Mouse (Mus musculus): Measurements from ENCODE around the gene Gm29735. TPM values are rescaled to one million over a fixed set of nuclear protein-coding genes. Genes with fewer than 3 reads are reported as not detected.
"Not testable (repeated sequence)": the region's sequence is repeated elsewhere in the genome, so short reads cannot be mapped to it uniquely, and the experiment has no call there.

Gene Gm29735
- polyA plus RNA-seq (2014; fragmentation: Nextera tagmentation; extraction: Ambion mirVana): not detected in 2 replicates

DNA sequence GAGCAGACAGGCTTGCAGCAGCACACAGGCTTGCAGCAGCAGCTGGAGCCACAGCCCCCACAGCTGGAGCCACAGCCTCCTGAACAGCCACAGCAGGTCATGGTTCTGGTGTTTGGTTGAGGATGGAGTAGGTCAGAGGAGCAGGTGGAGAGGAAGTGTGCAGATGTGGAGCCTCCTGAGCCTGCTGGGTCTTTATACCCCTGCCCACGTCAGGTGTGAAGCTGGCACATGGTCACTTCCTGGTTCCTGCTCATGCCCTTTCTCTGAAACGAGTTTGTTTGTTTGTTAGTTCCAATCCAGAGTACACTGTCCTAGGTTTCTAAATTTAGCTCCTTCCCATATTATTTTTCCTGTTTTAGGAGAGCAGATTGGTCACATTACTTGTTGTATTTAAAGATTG lies at the start of gene Gm29735:
Gm29735 (minus strand) TSS at position 101 of the 400 bp plus-strand sequence.
- H3K36me3 ChIP-seq (ENCODE audit: control insufficient read depth, insufficient read depth, low read length); H3K4me1 ChIP-seq (ENCODE audit: control insufficient read depth, insufficient read depth, low read length); DNase-seq (ENCODE audit: low spot score); H3K9me3 ChIP-seq (ENCODE audit: control insufficient read depth, low read length); ATAC-seq (ENCODE audit: insufficient number of reproducible peaks, low FRiP score, low TSS enrichment, low read depth); H3K9ac ChIP-seq (ENCODE audit: low read length); H3K4me2 ChIP-seq (ENCODE audit: low read depth, severe bottlenecking); H3K27ac ChIP-seq (replicated peaks; ENCODE audit: low read depth, low read length); H3K27me3 ChIP-seq (ENCODE audit: control insufficient read depth, insufficient read depth, low read length); H3K4me3 ChIP-seq (ENCODE audit: low read depth, low read length): not testable (repeated sequence)
- 43% methylated on average over 2 of the region's 2 CpGs for WGBS

GRCm38 (mm10) chr7:142205488-142205887 lies 48.6 kb upstream of the Gm29735 start:
- Histone ChIP-seq H3K9ac (ENCODE audit: low read length) (no peak overlapping the region), H3K27me3 (ENCODE audit: control insufficient read depth, insufficient read depth, low read length) (no peaks in the 10 kb centered on the region), H3K27ac (replicated peaks; ENCODE audit: low read depth, low read length) (no peak overlapping the region), H3K4me1 (ENCODE audit: control insufficient read depth, insufficient read depth, low read length) (no peaks in the 10 kb centered on the region), H3K4me2 (ENCODE audit: low read depth, severe bottlenecking) (no peak overlapping the region), H3K4me3 (ENCODE audit: low read depth, low read length) (no peak overlapping the region), H3K36me3 (ENCODE audit: control insufficient read depth, insufficient read depth, low read length) (no peaks in the 10 kb centered on the region), H3K9me3 (ENCODE audit: control insufficient read depth, low read length) (no peaks in the 10 kb centered on the region)
- ATAC-seq (ENCODE audit: insufficient number of reproducible peaks, low FRiP score, low TSS enrichment, low read depth) (no peak), DNase-seq (ENCODE audit: low spot score) (no peak)

GRCm38 (mm10) chr7:142201064-142201463 lies 44.2 kb upstream of the Gm29735 start, which contains the start of gene Krtap5-3:
Gene Krtap5-3 (plus strand): TSS chr7:142201364.
- no peak for ATAC-seq (ENCODE audit: insufficient number of reproducible peaks, low FRiP score, low TSS enrichment, low read depth)
- H3K4me1 ChIP-seq (ENCODE audit: control insufficient read depth, insufficient read depth, low read length): no peaks in the 10 kb centered on the region
- no peak within 1 kb of the TSS for H3K4me2 ChIP-seq (ENCODE audit: low read depth, severe bottlenecking)
- H3K36me3 ChIP-seq (ENCODE audit: control insufficient read depth, insufficient read depth, low read length): no peaks in the 10 kb centered on the region
- no peak within 1 kb of the TSS for H3K27ac ChIP-seq (replicated peaks; ENCODE audit: low read depth, low read length)
- no peak for DNase-seq (ENCODE audit: low spot score)
- 44% methylated on average over 1 of the region's 1 CpGs for WGBS
- H3K9ac ChIP-seq (ENCODE audit: low read length): no peak within 1 kb of the TSS
- no peak within 1 kb of the TSS for H3K4me3 ChIP-seq (ENCODE audit: low read depth, low read length)
- no peaks in the 10 kb centered on the region for H3K27me3 ChIP-seq (ENCODE audit: control insufficient read depth, insufficient read depth, low read length)
- H3K9me3 ChIP-seq (ENCODE audit: control insufficient read depth, low read length): no peaks in the 10 kb centered on the region

- no peak overlapping the region for H3K4me3 ChIP-seq (ENCODE audit: low read depth, low read length)
- no peaks in the 10 kb centered on the region for H3K4me1 ChIP-seq (ENCODE audit: control insufficient read depth, insufficient read depth, low read length)
- WGBS: 80% methylated on average over 2 of the region's 2 CpGs
- ATAC-seq (ENCODE audit: insufficient number of reproducible peaks, low FRiP score, low TSS enrichment, low read depth) (no peak), DNase-seq (ENCODE audit: low spot score) (no peak)
- no peak overlapping the region for H3K4me2 ChIP-seq (ENCODE audit: low read depth, severe bottlenecking)
- no peaks in the 10 kb centered on the region for H3K36me3 ChIP-seq (ENCODE audit: control insufficient read depth, insufficient read depth, low read length)
- no peak overlapping the region for H3K9ac ChIP-seq (ENCODE audit: low read length)
- H3K27me3 ChIP-seq (ENCODE audit: control insufficient read depth, insufficient read depth, low read length): no peaks in the 10 kb centered on the region
- H3K27ac ChIP-seq (replicated peaks; ENCODE audit: low read depth, low read length): no peak overlapping the region
- H3K9me3 ChIP-seq (ENCODE audit: control insufficient read depth, low read length): no peaks in the 10 kb centered on the region
Observed at GRCm38 (mm10) chr7:142198748-142199147, 41.8 kb upstream of the Gm29735 start.

GRCm38 (mm10) chr7:142190289-142190688 lies 33.4 kb upstream of the Gm29735 start, which contains the start of gene Gm10153:
Gene Gm10153 (minus strand): TSS chr7:142190389.
- Histone ChIP-seq H3K4me3 (ENCODE audit: low read depth, low read length) (no peak within 1 kb of the TSS), H3K4me2 (ENCODE audit: low read depth, severe bottlenecking) (no peak within 1 kb of the TSS), H3K9ac (ENCODE audit: low read length) (no peak within 1 kb of the TSS), H3K36me3 (ENCODE audit: control insufficient read depth, insufficient read depth, low read length) (no peaks in the 10 kb centered on the region), H3K4me1 (ENCODE audit: control insufficient read depth, insufficient read depth, low read length) (no peaks in the 10 kb centered on the region), H3K27me3 (ENCODE audit: control insufficient read depth, insufficient read depth, low read length) (no peaks in the 10 kb centered on the region), H3K9me3 (ENCODE audit: control insufficient read depth, low read length) (no peaks in the 10 kb centered on the region), H3K27ac (replicated peaks; ENCODE audit: low read depth, low read length) (no peak within 1 kb of the TSS)
- 56% methylated on average over 2 of the region's 2 CpGs for whole genome bisulfite sequencing
- DNase-seq (ENCODE audit: low spot score): peak; percentile 14
- ATAC-seq (ENCODE audit: insufficient number of reproducible peaks, low FRiP score, low TSS enrichment, low read depth): no peak

DNA sequence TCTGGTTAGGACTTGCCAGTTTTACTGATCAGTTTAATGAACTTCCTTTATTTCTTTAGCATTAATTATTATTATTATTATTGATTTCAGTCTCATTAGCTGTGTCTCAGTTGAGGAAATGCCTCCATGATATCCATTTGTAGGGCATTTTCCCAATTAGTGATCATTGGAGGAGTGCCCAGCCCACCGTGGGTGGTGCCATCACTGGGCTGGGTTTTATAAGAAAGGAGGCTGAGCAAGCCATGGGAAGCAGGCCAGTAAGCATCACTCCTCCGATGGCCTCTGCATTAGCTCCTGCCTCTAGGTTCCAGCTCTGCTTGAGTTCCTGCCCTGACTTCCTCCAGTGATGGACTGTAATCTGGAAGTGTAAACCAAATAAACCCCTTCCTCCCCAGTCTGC lies 31.2 kb upstream of the Gm29735 start:
- ATAC-seq (ENCODE audit: insufficient number of reproducible peaks, low FRiP score, low TSS enrichment, low read depth) (no peak), DNase-seq (ENCODE audit: low spot score) (peak; percentile 10)
- Histone ChIP-seq H3K27me3 (ENCODE audit: control insufficient read depth, insufficient read depth, low read length) (no peaks in the 10 kb centered on the region), H3K4me1 (ENCODE audit: control insufficient read depth, insufficient read depth, low read length) (no peaks in the 10 kb centered on the region), H3K27ac (replicated peaks; ENCODE audit: low read depth, low read length) (no peak overlapping the region), H3K36me3 (ENCODE audit: control insufficient read depth, insufficient read depth, low read length) (no peaks in the 10 kb centered on the region), H3K9ac (ENCODE audit: low read length) (no peak overlapping the region), H3K9me3 (ENCODE audit: control insufficient read depth, low read length) (no peaks in the 10 kb centered on the region), H3K4me2 (ENCODE audit: low read depth, severe bottlenecking) (no peak overlapping the region), H3K4me3 (ENCODE audit: low read depth, low read length) (no peak overlapping the region)
- WGBS: 79% methylated on average over 2 of the region's 2 CpGs

- Histone ChIP-seq H3K27ac (replicated peaks; ENCODE audit: low read depth, low read length) (no peak overlapping the region), H3K4me2 (ENCODE audit: low read depth, severe bottlenecking) (no peak overlapping the region), H3K4me1 (ENCODE audit: control insufficient read depth, insufficient read depth, low read length) (no peaks in the 10 kb centered on the region), H3K9me3 (ENCODE audit: control insufficient read depth, low read length) (no peaks in the 10 kb centered on the region), H3K36me3 (ENCODE audit: control insufficient read depth, insufficient read depth, low read length) (no peaks in the 10 kb centered on the region), H3K4me3 (ENCODE audit: low read depth, low read length) (no peak overlapping the region), H3K9ac (ENCODE audit: low read length) (no peak overlapping the region), H3K27me3 (ENCODE audit: control insufficient read depth, insufficient read depth, low read length) (no peaks in the 10 kb centered on the region)
- DNase-seq (ENCODE audit: low spot score) (no peak), ATAC-seq (ENCODE audit: insufficient number of reproducible peaks, low FRiP score, low TSS enrichment, low read depth) (no peak)
- 50% methylated on average over 1 of the region's 1 CpGs for WGBS
Observed at GRCm38 (mm10) chr7:142181021-142181420, 24.1 kb upstream of the Gm29735 start.

DNA sequence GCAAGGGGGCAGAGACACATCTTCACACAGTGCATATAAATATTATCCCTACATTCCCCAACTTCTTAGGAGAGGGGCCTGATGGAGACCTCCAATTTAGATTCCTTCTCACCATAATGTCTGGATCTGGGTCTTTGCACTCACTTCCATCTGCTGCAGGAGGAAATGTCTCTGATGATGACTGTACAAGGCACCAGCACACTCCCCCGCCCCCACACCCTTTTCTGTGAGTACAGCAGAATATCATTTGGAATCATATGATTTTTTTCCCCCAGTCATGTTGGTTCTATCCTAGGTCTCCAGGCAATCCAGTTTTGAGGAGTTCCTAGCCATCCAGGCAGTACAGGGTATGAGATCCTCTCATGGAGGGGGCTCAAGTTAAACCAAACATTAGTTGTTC lies 21.8 kb upstream of the Gm29735 start:
- 90% methylated on average over 1 of the region's 1 CpGs for WGBS
- Histone ChIP-seq H3K27me3 (ENCODE audit: control insufficient read depth, insufficient read depth, low read length) (no peaks in the 10 kb centered on the region), H3K9me3 (ENCODE audit: control insufficient read depth, low read length) (no peaks in the 10 kb centered on the region), H3K4me1 (ENCODE audit: control insufficient read depth, insufficient read depth, low read length) (no peaks in the 10 kb centered on the region), H3K9ac (ENCODE audit: low read length) (no peak overlapping the region), H3K4me2 (ENCODE audit: low read depth, severe bottlenecking) (no peak overlapping the region), H3K4me3 (ENCODE audit: low read depth, low read length) (no peak overlapping the region), H3K36me3 (ENCODE audit: control insufficient read depth, insufficient read depth, low read length) (no peaks in the 10 kb centered on the region), H3K27ac (replicated peaks; ENCODE audit: low read depth, low read length) (no peak overlapping the region)
- DNase-seq (ENCODE audit: low spot score) (no peak), ATAC-seq (ENCODE audit: insufficient number of reproducible peaks, low FRiP score, low TSS enrichment, low read depth) (no peak)

DNA sequence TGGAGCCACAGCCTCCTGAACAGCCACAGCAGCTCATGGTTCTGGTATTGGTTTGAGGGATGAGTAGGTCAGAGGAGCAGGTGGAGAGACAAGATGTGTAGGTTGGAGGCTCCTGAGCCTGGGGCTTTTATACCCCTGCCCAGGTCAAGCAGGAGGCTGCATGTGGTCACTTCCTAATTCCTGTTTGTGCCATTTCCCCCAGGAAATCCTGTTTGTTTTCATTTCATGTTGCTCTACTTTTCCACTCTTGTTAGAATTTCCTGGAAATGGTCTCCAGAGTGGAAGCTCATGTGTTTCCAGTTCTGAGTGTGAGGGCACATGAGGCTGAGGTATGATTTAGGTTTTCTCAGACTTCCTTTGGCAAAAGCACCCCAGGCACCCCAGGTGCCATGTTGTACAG lies 19.0 kb upstream of the Gm29735 start, which contains the start of gene Krtap5-2:
Krtap5-2 (minus strand) TSS at position 101 of the 400 bp plus-strand sequence.
- ATAC-seq (ENCODE audit: insufficient number of reproducible peaks, low FRiP score, low TSS enrichment, low read depth); H3K4me1 ChIP-seq (ENCODE audit: control insufficient read depth, insufficient read depth, low read length); DNase-seq (ENCODE audit: low spot score): not testable (repeated sequence)

More for the DNA sequence above, 19.0 kb upstream of the Gm29735 start, which contains the start of gene Krtap5-2:
- not testable (repeated sequence) for H3K27ac ChIP-seq (replicated peaks; ENCODE audit: low read depth, low read length); H3K9me3 ChIP-seq (ENCODE audit: control insufficient read depth, low read length); H3K27me3 ChIP-seq (ENCODE audit: control insufficient read depth, insufficient read depth, low read length); H3K4me3 ChIP-seq (ENCODE audit: low read depth, low read length); H3K9ac ChIP-seq (ENCODE audit: low read length); H3K4me2 ChIP-seq (ENCODE audit: low read depth, severe bottlenecking); H3K36me3 ChIP-seq (ENCODE audit: control insufficient read depth, insufficient read depth, low read length)
